Mouse (Mus musculus) stomach, postnatal 0 days (tissue): ENCODE data around the gene Rbmy. TPM values are rescaled to one million over a fixed set of nuclear protein-coding genes. Genes with fewer than 3 reads are reported as not detected.
"Not testable (repeated sequence)": the region's sequence is repeated elsewhere in the genome, so short reads cannot be mapped to it uniquely, and the experiment has no call there.

Experiments
- ATAC-seq: fragments of 200-750 bp; cut with Nextera tagmentation; 2 replicates; pipeline ENCODE4 v1.8.0; 2017; ENCODE audit not compliant: low FRiP score, low TSS enrichment
- DNase-seq: peaks from one replicate; pipeline ENCODE4 v3.0.0-alpha.2; 2016; ENCODE audit warnings: low spot score
- H3K27ac ChIP-seq: fragments of 300-500 bp; sonication (generic); replicated peaks from 2 replicates; pipeline ENCODE4 v1.5.1; 2014; ENCODE audit warnings: mild to moderate bottlenecking, control low read depth
- H3K27me3 ChIP-seq: fragments of 300-500 bp; sonication (generic); 2 replicates; pipeline ENCODE4 v1.6.1; 2014; ENCODE audit warnings: low read length; ENCODE audit not compliant: control insufficient read depth, insufficient read depth
- H3K36me3 ChIP-seq: fragments of 300-500 bp; sonication (generic); 2 replicates; pipeline ENCODE4 v1.6.1; 2014; ENCODE audit warnings: low read length, mixed read lengths; ENCODE audit not compliant: control insufficient read depth, insufficient read depth
- H3K4me1 ChIP-seq: fragments of 300-500 bp; sonication (generic); replicated peaks from 2 replicates; pipeline ENCODE4 v1.6.1; 2014; ENCODE audit warnings: antibody characterized with exemption; ENCODE audit not compliant: control insufficient read depth, insufficient read depth
- H3K4me2 ChIP-seq: fragments of 300-500 bp; sonication (generic); replicated peaks from 2 replicates; pipeline ENCODE4 v1.6.1; 2014; ENCODE audit warnings: low read depth, mild to moderate bottlenecking, control low read depth, moderate library complexity
- H3K4me3 ChIP-seq: fragments of 300-500 bp; sonication (generic); 2 replicates; pipeline ENCODE4 v1.5.1; 2014; ENCODE audit warnings: low read depth, low read length, control low read depth
- H3K9ac ChIP-seq: fragments of 300-500 bp; sonication (generic); 2 replicates; pipeline ENCODE4 v1.6.1; 2014; ENCODE audit warnings: mild to moderate bottlenecking, low read length, control low read depth, mixed read lengths
- H3K9me3 ChIP-seq: fragments of 300-500 bp; sonication (generic); 2 replicates; pipeline ENCODE4 v1.6.1; 2016; ENCODE audit warnings: low read length; ENCODE audit not compliant: control insufficient read depth
- WGBS: fragments of 180-500 bp; shearing (Covaris S2); extraction: QIAGEN DNeasy Blood & Tissue Kit; methylation state at CpG from one replicate; pipeline ENCODE4 v1.1.7; 2014; 5-methylcytosine and 5-hydroxymethylcytosine counted together
- polyA plus RNA-seq: library from polyadenylated mRNA; unstranded; fragments of >200 nt; fragmentation: Nextera tagmentation; extraction: Ambion mirVana; gene quantifications from 2 replicates; pipeline ENCODE4 v1.2.1, GENCODE M21; 2015

Rbmy gene
- not detected in 2 replicates for polyA plus RNA-seq

GRCm38 (mm10) chrY:2830380-2830779 is at the start of gene Rbmy, which contains the start of gene Gm10256:
Gene Rbmy (plus strand): TSS chrY:2830680.
Gene Gm10256 (plus strand): TSS chrY:2830699.
- no CpG with 5 or more reads among the region's 9 CpGs for WGBS
- ATAC-seq, H3K27me3 ChIP-seq, H3K27ac ChIP-seq, H3K4me3 ChIP-seq, H3K36me3 ChIP-seq, H3K9ac ChIP-seq, DNase-seq, H3K4me2 ChIP-seq, H3K9me3 ChIP-seq, H3K4me1 ChIP-seq: not testable (repeated sequence)

DNA sequence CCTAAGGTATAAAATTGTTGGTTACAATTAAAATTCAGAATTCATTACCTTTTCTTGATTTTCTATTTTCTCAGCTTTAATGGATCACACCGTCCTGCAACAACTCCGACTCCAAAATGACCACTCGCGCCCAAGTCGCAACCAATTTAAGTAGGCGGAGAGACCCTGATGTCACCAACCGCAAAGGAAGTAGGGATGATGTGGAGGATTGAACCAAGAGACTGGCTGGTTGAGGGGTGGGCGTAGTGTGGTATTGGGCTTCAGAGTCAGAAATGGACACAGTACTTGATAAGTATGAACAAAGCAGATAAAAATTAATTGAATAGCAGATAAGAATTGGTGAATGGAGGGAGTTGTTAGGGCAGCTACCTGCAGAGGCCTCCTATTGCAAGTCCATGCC is 34.4 kb upstream of the Rbmy start, which contains the start of gene Gm4064:
TSS of gene Gm4064 (minus strand) at position 101 of the 400 bp plus-strand sequence.
- ATAC-seq, H3K36me3 ChIP-seq, H3K4me3 ChIP-seq, H3K4me2 ChIP-seq, H3K4me1 ChIP-seq, DNase-seq, H3K27ac ChIP-seq, H3K9me3 ChIP-seq, H3K9ac ChIP-seq, H3K27me3 ChIP-seq: not testable (repeated sequence)
- WGBS = no CpG with 5 or more reads among the region's 8 CpGs

Other genes starting within 250 kb of the Rbmy start
- gene H2al2c, start 231.6 kb upstream of the Rbmy start, polyA plus RNA-seq = not detected in 2 replicates
- not detected in 2 replicates for gene Sry, start 167.0 kb upstream of the Rbmy start, polyA plus RNA-seq
- gene H2al2b, start 110.0 kb upstream of the Rbmy start, polyA plus RNA-seq = not detected in 2 replicates
- gene Gm4064, start 34.5 kb upstream of the Rbmy start, polyA plus RNA-seq = not detected in 2 replicates
- gene Gm10256, start within 50 bp of the Rbmy start, polyA plus RNA-seq = not detected in 2 replicates
- gene Gm10352, start 70.3 kb downstream of the Rbmy start, polyA plus RNA-seq = not detected in 2 replicates
- gene Gm29289, start 101.9 kb downstream of the Rbmy start, polyA plus RNA-seq = not detected in 2 replicates